Comparison of ENCODE assay signal across 7 mouse cellular contexts in genomic region chr7:132153725-132154147, GRCm38 (mm10). TPM values are rescaled to one million over a fixed set of nuclear protein-coding genes. Genes with fewer than 3 reads are reported as not detected.
DNase-seq lines count a peak whose midpoint lies in the region; ATAC-seq and TF ChIP-seq lines count a peak whose summit lies in the region.

No protein-coding gene starts in this region.

- no peak for DNase-seq in neural tube, embryonic 11.5 days (ENCODE audit: low spot score)
- DNase-seq in neural tube, embryonic 10.5 days (ENCODE audit: extremely low spot score, low spot score) = no peak
- no peak for DNase-seq in embryonic facial prominence, embryonic 14.5 days (ENCODE audit: low spot score)
- peak; percentile 73 for DNase-seq in layer of hippocampus, adult 9-11 months
- DNase-seq in ovary, postnatal 10 days (ENCODE audit: low spot score) = no peak
- no peak for DNase-seq in lung, postnatal 10 days

- no peaks in the 10 kb centered on the region for H3K36me3 ChIP-seq in neural tube, embryonic 11.5 days (ENCODE audit: control insufficient read depth, insufficient read depth, low read length)
- H3K36me3 ChIP-seq in embryonic facial prominence, embryonic 14.5 days (ENCODE audit: control insufficient read depth, insufficient read depth, low read length) = no peaks in the 10 kb centered on the region
- no peaks in the 10 kb centered on the region for H3K36me3 ChIP-seq in small intestine, adult 2 months (ENCODE audit: control insufficient read depth, insufficient read depth, low read length)

- H3K4me3 ChIP-seq in neural tube, embryonic 11.5 days (ENCODE audit: low read depth, low read length) = no peak overlapping the region
- H3K4me3 ChIP-seq in embryonic facial prominence, embryonic 14.5 days (ENCODE audit: low read depth, low read length) = peak overlapping the region; percentile 47
- H3K4me3 ChIP-seq in small intestine, adult 2 months (ENCODE audit: low read depth, low read length) = peak overlapping the region; percentile 57

- 32% methylated on average over 6 of the region's 6 CpGs for WGBS in neural tube, embryonic 11.5 days
- 26% methylated on average over 6 of the region's 6 CpGs for WGBS in embryonic facial prominence, embryonic 14.5 days
- 21% methylated on average over 6 of the region's 6 CpGs for WGBS in small intestine, adult 2 months

- TF ChIP-seq CTCF in small intestine, adult 2 months (IDR thresholded peaks at IDR 0.05; ENCODE audit: extremely low read depth, insufficient read length, insufficient replicate concordance, low read depth, low read length) = no peak

- no peak overlapping the region for H3K9ac ChIP-seq in neural tube, embryonic 11.5 days (ENCODE audit: low read length)
- peak overlapping the region; percentile 66; the same call in 1 of the 2 replicates for H3K9ac ChIP-seq in embryonic facial prominence, embryonic 14.5 days (ENCODE audit: low read depth, low read length)

- no peaks in the 10 kb centered on the region for H3K9me3 ChIP-seq in neural tube, embryonic 11.5 days (ENCODE audit: control insufficient read depth, low read length)
- H3K9me3 ChIP-seq in embryonic facial prominence, embryonic 14.5 days (ENCODE audit: control insufficient read depth, low read length) = no peaks in the 10 kb centered on the region

- H3K27ac ChIP-seq in neural tube, embryonic 11.5 days (ENCODE audit: low read depth, low read length) = no peak overlapping the region
- no peak overlapping the region for H3K27ac ChIP-seq in embryonic facial prominence, embryonic 14.5 days (replicated peaks; ENCODE audit: low read depth, low read length)
- peak overlapping the region; percentile 34; the same call in 1 of the 2 replicates for H3K27ac ChIP-seq in small intestine, adult 2 months (ENCODE audit: insufficient read depth, low read depth, low read length)

- H3K4me1 ChIP-seq in neural tube, embryonic 11.5 days (ENCODE audit: control insufficient read depth, insufficient read depth, low read length) = peaks cover 4% of the 10 kb centered on the region; the same call in 1 of the 2 replicates
- H3K4me1 ChIP-seq in embryonic facial prominence, embryonic 14.5 days (ENCODE audit: control insufficient read depth, insufficient read depth, low read length) = peaks cover 6% of the 10 kb centered on the region
- no peaks in the 10 kb centered on the region for H3K4me1 ChIP-seq in small intestine, adult 2 months (ENCODE audit: control insufficient read depth, insufficient read depth, insufficient read length, low read length)

- no peak for ATAC-seq in neural tube, embryonic 11.5 days (ENCODE audit: insufficient read depth, low FRiP score, low TSS enrichment)
- ATAC-seq in embryonic facial prominence, embryonic 14.5 days (ENCODE audit: low read depth) = peak; percentile 35; the same call in 1 of the 2 replicates

- peaks cover 12% of the 10 kb centered on the region; the same call in 1 of the 2 replicates for H3K27me3 ChIP-seq in neural tube, embryonic 11.5 days (ENCODE audit: control insufficient read depth, insufficient read depth, low read length)
- H3K27me3 ChIP-seq in embryonic facial prominence, embryonic 14.5 days (replicated peaks; ENCODE audit: control insufficient read depth, insufficient read depth, low read length) = peaks cover 30% of the 10 kb centered on the region
- H3K27me3 ChIP-seq in small intestine, adult 2 months (ENCODE audit: control insufficient read depth, insufficient read depth, low read length) = peaks cover 6% of the 10 kb centered on the region

- peak overlapping the region; percentile 76 for H3K4me2 ChIP-seq in neural tube, embryonic 11.5 days (ENCODE audit: low read depth)
- peak overlapping the region; percentile 79 for H3K4me2 ChIP-seq in embryonic facial prominence, embryonic 14.5 days (ENCODE audit: low read depth, low read length)

- TF ChIP-seq POLR2A in small intestine, adult 2 months (IDR thresholded peaks at IDR 0.05; ENCODE audit: low read depth, low read length) = no peak

RNA-seq across cellular contexts. Expression of gene Cpxm2, which starts 0.8 kb away (rescaled TPM):
- polyA plus RNA-seq in neural tube, embryonic 11.5 days (2014; fragmentation: Nextera tagmentation; extraction: Ambion mirVana) = 1.0 and 1.4 TPM in 2 replicates
- 15.3 and 17.2 TPM in 2 replicates for polyA plus RNA-seq in embryonic facial prominence, embryonic 14.5 days (2014; fragmentation: Nextera tagmentation; extraction: Ambion mirVana)
- polyA plus RNA-seq in small intestine, adult 2 months (2012; rRNA removed) = 2.0 and 5.9 TPM in 2 replicates
